Mouse (Mus musculus): ENCODE data around the gene Lfng. TPM values are rescaled to one million over a fixed set of nuclear protein-coding genes. Genes with fewer than 3 reads are reported as not detected.
A peak's percentile ranks its signal among the peaks of the same experiment; 100 is the strongest.

The Lfng gene
- total and polyA plus RNA-seq, 3 experiments = 11.2 to 14.1 TPM; not detected in 1

- peak overlapping the region; percentile 43 for H3K9ac ChIP-seq (ENCODE audit: control insufficient read depth, low read depth, low read length, poor library complexity, severe bottlenecking)
- H3K4me3 ChIP-seq (ENCODE audit: control insufficient read depth in 1 of 2, insufficient read depth in 1 of 2, low read depth in 2 of 2, low read length in 2 of 2) = peak overlapping the region; percentile 44 to 50
- DNase-seq (ENCODE audit: low read depth, low spot score) = peak; percentile 68
- peak; percentile 31; the same call in 1 of the 2 replicates for TF ChIP-seq MAZ (IDR thresholded peaks at IDR 0.05; ENCODE audit: low read depth, low read length)
- no peak for TF ChIP-seq RAD21 (IDR thresholded peaks at IDR 0.05; ENCODE audit: low read depth, low read length)
- 0 out of 2 replicates have a peak, but pooled peaks have one; percentile 45 for TF ChIP-seq SIN3A (IDR thresholded peaks at IDR 0.05; ENCODE audit: low read length)
- TF ChIP-seq MXI1 (IDR thresholded peaks at IDR 0.05; ENCODE audit: low read depth, low read length) = peak; percentile 29; the same call in 1 of the 2 replicates
- no peaks in the 10 kb centered on the region for H3K27me3 ChIP-seq (ENCODE audit: control insufficient read depth in 1 of 2, insufficient read depth in 2 of 2, low read length in 2 of 2)
- peaks cover 0 to 14% of the 10 kb centered on the region in 2 experiments; a peak in 2 of 4 replicates for H3K36me3 ChIP-seq (ENCODE audit: control insufficient read depth in 1 of 2, insufficient read depth in 2 of 2, low read length in 2 of 2)
- peaks cover 0 to 30% of the 10 kb centered on the region in 2 experiments; a peak in 3 of 4 replicates for H3K4me1 ChIP-seq (ENCODE audit: control insufficient read depth in 1 of 2, insufficient read depth in 2 of 2, low read length in 2 of 2)
- H3K79me2 ChIP-seq (ENCODE audit: control insufficient read depth, insufficient read depth, low read length, poor library complexity) = no peaks in the 10 kb centered on the region
- no peaks in the 10 kb centered on the region for H3K9me3 ChIP-seq (replicated peaks; ENCODE audit: insufficient read depth, low read length)
- peak overlapping the region; percentile 27; the same call in 1 of the 2 replicates for H3K27ac ChIP-seq (ENCODE audit: control insufficient read depth, low read depth, low read length)
Measured at GRCm38 (mm10) chr5:140662741-140663592, 55.8 kb downstream of the Lfng start.

GRCm38 (mm10) chr5:140663621-140664180 is 56.6 kb downstream of the Lfng start:
- no peaks in the 10 kb centered on the region for H3K27me3 ChIP-seq (ENCODE audit: control insufficient read depth in 1 of 2, insufficient read depth in 2 of 2, low read length in 2 of 2)
- H3K4me1 ChIP-seq (ENCODE audit: control insufficient read depth in 1 of 2, insufficient read depth in 2 of 2, low read length in 2 of 2) = peaks cover 0 to 30% of the 10 kb centered on the region in 2 experiments; a peak in 3 of 4 replicates
- no peaks in the 10 kb centered on the region for H3K79me2 ChIP-seq (ENCODE audit: control insufficient read depth, insufficient read depth, low read length, poor library complexity)
- peaks cover 0 to 14% of the 10 kb centered on the region in 2 experiments; a peak in 2 of 4 replicates for H3K36me3 ChIP-seq (ENCODE audit: control insufficient read depth in 1 of 2, insufficient read depth in 2 of 2, low read length in 2 of 2)
- DNase-seq (ENCODE audit: low read depth, low spot score) = peak; percentile 88
- no peak for TF ChIP-seq EP300 (IDR thresholded peaks at IDR 0.05; ENCODE audit: low read depth in 1 of 2, low read length in 2 of 2)
- no peak for TF ChIP-seq CHD1 (IDR thresholded peaks at IDR 0.05; ENCODE audit: low read depth, low read length)
- peak; percentile 46; the same call in 1 of the 2 replicates for TF ChIP-seq SIN3A (IDR thresholded peaks at IDR 0.05; ENCODE audit: low read length)
- no peak for TF ChIP-seq GATA1 (IDR thresholded peaks at IDR 0.05; ENCODE audit: low read depth, low read length)
- TF ChIP-seq SMC3 (IDR thresholded peaks at IDR 0.05; ENCODE audit: low read depth, low read length) = peak; percentile 93
- no peak for TF ChIP-seq KAT2A (conservative IDR thresholded peaks at IDR 0.05; ENCODE audit: low read depth, low read length)
- peak; percentile 65 for TF ChIP-seq RAD21 (IDR thresholded peaks at IDR 0.05; ENCODE audit: low read depth, low read length)
- TF ChIP-seq BHLHE40 (IDR thresholded peaks at IDR 0.05; ENCODE audit: borderline replicate concordance, low read depth, low read length) = no peak
- TF ChIP-seq CTCF (IDR thresholded peaks at IDR 0.05 in 2 of 3, conservative IDR thresholded peaks at IDR 0.05 in 1 of 3; ENCODE audit: control insufficient read depth in 1 of 3, insufficient read depth in 1 of 3, low read depth in 2 of 3, low read length in 3 of 3, poor library complexity in 1 of 3, severe bottlenecking in 1 of 3) = peak; percentile 83 to 90 (median 86)
- peak; percentile 65 for TF ChIP-seq ZC3H11A (IDR thresholded peaks at IDR 0.05; ENCODE audit: low read depth, low read length)
- TF ChIP-seq TAL1 (IDR thresholded peaks at IDR 0.05; ENCODE audit: low read length) = no peak
- TF ChIP-seq TCF12 (IDR thresholded peaks at IDR 0.05; ENCODE audit: low read depth, low read length) = no peak
- TF ChIP-seq ETS1 (IDR thresholded peaks at IDR 0.05; ENCODE audit: low read depth, low read length) = no peak
- TF ChIP-seq HCFC1 (IDR thresholded peaks at IDR 0.05; ENCODE audit: low read depth, low read length) = no peak
- TF ChIP-seq MXI1 (IDR thresholded peaks at IDR 0.05; ENCODE audit: low read depth, low read length) = no peak
- no peak for TF ChIP-seq JUND (IDR thresholded peaks at IDR 0.05; ENCODE audit: low read depth, low read length)
- TF ChIP-seq CHD2 (IDR thresholded peaks at IDR 0.05; ENCODE audit: low read length) = no peak
- TF ChIP-seq USF2 (IDR thresholded peaks at IDR 0.05; ENCODE audit: borderline replicate concordance in 1 of 2, insufficient read depth in 1 of 2, low read depth in 1 of 2, low read length in 2 of 2) = no peak
- no peak for TF ChIP-seq E2F4 (IDR thresholded peaks at IDR 0.05; ENCODE audit: borderline replicate concordance, low read depth, low read length)
- H3K4me3 ChIP-seq (ENCODE audit: control insufficient read depth in 1 of 2, insufficient read depth in 1 of 2, low read depth in 2 of 2, low read length in 2 of 2) = no peak overlapping the region
- no peaks in the 10 kb centered on the region for H3K9me3 ChIP-seq (replicated peaks; ENCODE audit: insufficient read depth, low read length)
- H3K27ac ChIP-seq (ENCODE audit: control insufficient read depth, low read depth, low read length) = peak overlapping the region; percentile 27; the same call in 1 of the 2 replicates
- peak overlapping the region; percentile 43 for H3K9ac ChIP-seq (ENCODE audit: control insufficient read depth, low read depth, low read length, poor library complexity, severe bottlenecking)

Data from MEL (cell line).